Mouse (Mus musculus) stomach, embryonic 14.5 days (tissue): ENCODE results near the gene Tpgs1. TPM values are rescaled to one million over a fixed set of nuclear protein-coding genes. Genes with fewer than 3 reads are reported as not detected.
A peak's percentile ranks its signal among the peaks of the same experiment; 100 is the strongest.

ENCODE experiments used
- ATAC-seq: fragments of 200-750 bp; cut with Nextera tagmentation; 2 replicates; pipeline ENCODE4 v1.8.0; 2017; ENCODE audit warnings: low read depth, moderate TSS enrichment; ENCODE audit not compliant: insufficient number of reproducible peaks, insufficient read depth, low FRiP score
- H3K27ac ChIP-seq: fragments of 300-500 bp; sonication (generic); 2 replicates; pipeline ENCODE4 v1.5.1; 2014; ENCODE audit warnings: mild to moderate bottlenecking, low read length, moderate library complexity, mixed read lengths
- H3K27me3 ChIP-seq: fragments of 300-500 bp; sonication (generic); 2 replicates; pipeline ENCODE4 v1.6.1; 2014; ENCODE audit warnings: low read length, control low read depth, mixed read lengths; ENCODE audit not compliant: control insufficient read depth, insufficient read depth
- H3K36me3 ChIP-seq: fragments of 300-500 bp; sonication (generic); 2 replicates; pipeline ENCODE4 v1.6.1; 2014; ENCODE audit warnings: mild to moderate bottlenecking, control low read depth, low read length, moderate library complexity, mixed read lengths; ENCODE audit not compliant: control insufficient read depth, insufficient read depth
- H3K4me1 ChIP-seq: fragments of 300-500 bp; sonication (generic); 2 replicates; pipeline ENCODE4 v1.6.1; 2014; ENCODE audit warnings: low read length, control low read depth, mixed read lengths; ENCODE audit not compliant: control insufficient read depth, insufficient read depth
- H3K4me2 ChIP-seq: fragments of 300-500 bp; sonication (generic); replicated peaks from 2 replicates; pipeline ENCODE4 v1.6.1; 2014; ENCODE audit warnings: low read depth, low read length, control low read depth
- H3K4me3 ChIP-seq: fragments of 300-500 bp; sonication (generic); 2 replicates; pipeline ENCODE4 v1.5.1; 2014; ENCODE audit warnings: low read depth, low read length, control low read depth
- H3K9ac ChIP-seq: fragments of 300-500 bp; sonication (generic); replicated peaks from 2 replicates; pipeline ENCODE4 v1.6.1; 2014; ENCODE audit warnings: low read depth, mild to moderate bottlenecking, control low read depth, low read length, moderate library complexity, mixed read lengths
- H3K9me3 ChIP-seq: fragments of 300-500 bp; sonication (generic); 2 replicates; pipeline ENCODE4 v1.6.1; 2016; ENCODE audit warnings: low read depth, low read length, control low read depth; ENCODE audit not compliant: control insufficient read depth
- WGBS: fragments of 180-500 bp; shearing (Covaris S2); extraction: QIAGEN DNeasy Blood & Tissue Kit; methylation state at CpG from one replicate; pipeline ENCODE4 v1.1.7; 2014; 5-methylcytosine and 5-hydroxymethylcytosine counted together
- polyA plus RNA-seq: library from polyadenylated mRNA; unstranded; fragments of >200 nt; fragmentation: Nextera tagmentation; extraction: Ambion mirVana; gene quantifications from 2 replicates; pipeline ENCODE4 v1.2.1, GENCODE M21; 2014

Tpgs1 gene
- polyA plus RNA-seq, 1 experiment from 2014 or later, result 64.5 TPM

- Histone ChIP-seq H3K9ac (no peak overlapping the region), H3K27me3 (peaks cover 35% of the 10 kb centered on the region), H3K4me1 (peaks cover 6% of the 10 kb centered on the region; the same call in 1 of the 2 replicates), H3K4me2 (peak overlapping the region; percentile 95), H3K9me3 (no peaks in the 10 kb centered on the region), H3K27ac (no peak overlapping the region), H3K4me3 (peak overlapping the region; percentile 47; the same call in 1 of the 2 replicates), H3K36me3 (no peaks in the 10 kb centered on the region)
- WGBS, result 5% methylated on average over 43 of the region's 43 CpGs
- ATAC-seq, result no peak
Observed at GRCm38 (mm10) chr10:79717640-79718357, 48.6 kb downstream of the Tpgs1 start.

DNA sequence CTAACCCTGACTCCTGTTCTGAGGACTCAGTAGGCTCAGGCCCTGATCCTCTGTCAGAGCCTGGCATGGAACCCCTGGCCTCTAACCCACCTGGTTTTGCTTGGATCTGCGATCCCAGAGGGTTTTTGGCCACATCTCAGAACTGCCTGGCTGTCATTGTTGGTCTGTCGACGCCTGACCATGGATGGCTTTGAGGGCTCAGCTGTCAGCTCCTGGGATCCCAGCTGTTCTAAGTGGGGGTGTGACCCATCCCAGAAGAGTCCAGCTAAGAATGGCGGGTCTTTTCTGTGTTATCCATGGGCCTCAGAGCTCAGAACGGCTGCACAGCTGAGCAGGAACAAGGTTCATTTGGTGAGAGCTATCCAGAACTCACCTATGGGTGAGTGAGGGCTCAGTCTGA is 51.9 kb downstream of the Tpgs1 start:
- Histone ChIP-seq H3K27me3 (peaks cover 25% of the 10 kb centered on the region), H3K4me2 (no peak overlapping the region), H3K36me3 (no peaks in the 10 kb centered on the region), H3K27ac (no peak overlapping the region), H3K9ac (no peak overlapping the region), H3K4me3 (no peak overlapping the region), H3K9me3 (no peaks in the 10 kb centered on the region), H3K4me1 (peaks cover 6% of the 10 kb centered on the region; the same call in 1 of the 2 replicates)
- ATAC-seq, result no peak
- WGBS, result 59% methylated on average over 5 of the region's 5 CpGs

GRCm38 (mm10) chr10:79723047-79723446 is 53.9 kb downstream of the Tpgs1 start:
- 75% methylated on average over 6 of the region's 6 CpGs for WGBS
- Histone ChIP-seq H3K4me3 (no peak overlapping the region), H3K4me1 (no peaks in the 10 kb centered on the region), H3K4me2 (no peak overlapping the region), H3K9me3 (no peaks in the 10 kb centered on the region), H3K36me3 (no peaks in the 10 kb centered on the region), H3K9ac (no peak overlapping the region), H3K27ac (no peak overlapping the region), H3K27me3 (peaks cover 7% of the 10 kb centered on the region; the same call in 1 of the 2 replicates)
- no peak for ATAC-seq

GRCm38 (mm10) chr10:79723692-79724091 is 54.5 kb downstream of the Tpgs1 start:
- Histone ChIP-seq H3K27ac (no peak overlapping the region), H3K4me2 (no peak overlapping the region), H3K27me3 (0 out of 2 replicates have a peak, but pooled peaks cover under 1% of the 10 kb centered on the region), H3K9ac (no peak overlapping the region), H3K4me1 (no peaks in the 10 kb centered on the region), H3K36me3 (no peaks in the 10 kb centered on the region), H3K9me3 (no peaks in the 10 kb centered on the region), H3K4me3 (no peak overlapping the region)
- 80% methylated on average over 7 of the region's 7 CpGs for WGBS
- ATAC-seq, result no peak

Other genes with a start within 250 kb of the Tpgs1 start
- not detected in 2 replicates for gene Vmn2r83, start 200.6 kb upstream of the Tpgs1 start, polyA plus RNA-seq
- 58.5 and 61.4 TPM in 2 replicates for gene Plpp2, start 135.6 kb upstream of the Tpgs1 start, polyA plus RNA-seq
- gene Mier2, start 114.2 kb upstream of the Tpgs1 start, polyA plus RNA-seq, result 49.0 and 55.2 TPM in 2 replicates
- not detected in 2 replicates for gene Theg, start 82.0 kb upstream of the Tpgs1 start, polyA plus RNA-seq
- gene C2cd4c, start 55.3 kb upstream of the Tpgs1 start, polyA plus RNA-seq, result 0.04 and 0.13 TPM in 2 replicates
- 7.1 and 7.7 TPM in 2 replicates for gene Shc2, start 31.5 kb upstream of the Tpgs1 start, polyA plus RNA-seq
- gene Odf3l2, start 23.6 kb upstream of the Tpgs1 start, polyA plus RNA-seq, result 0.20 TPM in 1 of 2 replicates, not detected in the other
- 29.7 and 30.0 TPM in 2 replicates for gene Madcam1, start 4.8 kb upstream of the Tpgs1 start, polyA plus RNA-seq
- gene Cdc34, start 12.8 kb downstream of the Tpgs1 start, polyA plus RNA-seq, result 88.7 and 93.6 TPM in 2 replicates
- gene Gzmm, start 19.7 kb downstream of the Tpgs1 start, polyA plus RNA-seq, result 1.0 and 1.6 TPM in 2 replicates
- gene Bsg, start 35.1 kb downstream of the Tpgs1 start, polyA plus RNA-seq, result 871 and 937 TPM in 2 replicates
- gene Hcn2, start 47.3 kb downstream of the Tpgs1 start, polyA plus RNA-seq, result 0.10 and 0.25 TPM in 2 replicates
- gene Polrmt, start 77.2 kb downstream of the Tpgs1 start, polyA plus RNA-seq, result 26.3 and 31.8 TPM in 2 replicates
- 0.29 and 0.39 TPM in 2 replicates for gene Fgf22, start 85.7 kb downstream of the Tpgs1 start, polyA plus RNA-seq
- 72.1 and 77.3 TPM in 2 replicates for gene Rnf126, start 97.6 kb downstream of the Tpgs1 start, polyA plus RNA-seq
- gene Fstl3, start 107.9 kb downstream of the Tpgs1 start, polyA plus RNA-seq, result 8.7 and 9.0 TPM in 2 replicates
- gene Prss57, start 121.6 kb downstream of the Tpgs1 start, polyA plus RNA-seq, result not detected in 2 replicates
- 67.0 and 78.0 TPM in 2 replicates for gene Palm, start 124.2 kb downstream of the Tpgs1 start, polyA plus RNA-seq
- 27.6 and 33.1 TPM in 2 replicates for gene Misp, start 151.6 kb downstream of the Tpgs1 start, polyA plus RNA-seq
- gene Ptbp1, start 185.1 kb downstream of the Tpgs1 start, polyA plus RNA-seq, result 237 and 275 TPM in 2 replicates
- 2.9 and 5.6 TPM in 2 replicates for gene Prtn3, start 205.1 kb downstream of the Tpgs1 start, polyA plus RNA-seq
- 41.3 and 51.7 TPM in 2 replicates for gene Plppr3, start 205.3 kb downstream of the Tpgs1 start, polyA plus RNA-seq
- 0.88 and 3.3 TPM in 2 replicates for gene Elane, start 216.9 kb downstream of the Tpgs1 start, polyA plus RNA-seq
- not detected in 2 replicates for gene Cfd, start 221.5 kb downstream of the Tpgs1 start, polyA plus RNA-seq
- 43.4 and 46.4 TPM in 2 replicates for gene Med16, start 239.6 kb downstream of the Tpgs1 start, polyA plus RNA-seq
- 5.3 TPM in 1 of 2 replicates, not detected in the other for gene Gm26602, start 241.5 kb downstream of the Tpgs1 start, polyA plus RNA-seq
- 0.81 and 1.0 TPM in 2 replicates for gene Kiss1r, start 247.6 kb downstream of the Tpgs1 start, polyA plus RNA-seq